Mouse (Mus musculus): Measurements from ENCODE around the gene Sirt4. TPM values are rescaled to one million over a fixed set of nuclear protein-coding genes. Genes with fewer than 3 reads are reported as not detected.
"Not testable (repeated sequence)": the region's sequence is repeated elsewhere in the genome, so short reads cannot be mapped to it uniquely, and the experiment has no call there.

Gene Sirt4
- polyA plus RNA-seq, 1 experiment from 2014 or later = 14.5 TPM

- H3K36me3 ChIP-seq (replicated peaks) = no peaks in the 10 kb centered on the region
- H3K4me1 ChIP-seq = peaks cover 10% of the 10 kb centered on the region
- DNase-seq (ENCODE audit: low spot score) = no peak
- H3K9me3 ChIP-seq = no peaks in the 10 kb centered on the region
- WGBS = 57% methylated on average over 9 of the region's 9 CpGs
- H3K4me3 ChIP-seq = no peak overlapping the region
- H3K27me3 ChIP-seq (replicated peaks; ENCODE audit: low read depth, poor library complexity, severe bottlenecking) = no peaks in the 10 kb centered on the region
- no peak overlapping the region for H3K27ac ChIP-seq (replicated peaks)
Observed at GRCm38 (mm10) chr5:115498307-115499240, 14.0 kb upstream of the Sirt4 start.

- Histone ChIP-seq H3K4me1 (peaks cover 18% of the 10 kb centered on the region), H3K9me3 (no peaks in the 10 kb centered on the region), H3K4me3 (no peak overlapping the region), H3K27ac (replicated peaks) (no peak overlapping the region), H3K27me3 (replicated peaks; ENCODE audit: low read depth, poor library complexity, severe bottlenecking) (no peaks in the 10 kb centered on the region), H3K36me3 (replicated peaks) (no peaks in the 10 kb centered on the region)
- DNase-seq (ENCODE audit: low spot score) = no peak
- 82% methylated on average over 7 of the region's 7 CpGs for WGBS
Observed at GRCm38 (mm10) chr5:115497033-115497432, 12.5 kb upstream of the Sirt4 start.

GRCm38 (mm10) chr5:115495618-115496017, 11.1 kb upstream of the Sirt4 start:
- H3K27ac ChIP-seq (replicated peaks); DNase-seq (ENCODE audit: low spot score): not testable (repeated sequence)
- WGBS = 87% methylated on average over 3 of the region's 3 CpGs

GRCm38 (mm10) chr5:115493441-115493840, 8.9 kb upstream of the Sirt4 start:
- H3K4me1 ChIP-seq = peaks cover 35% of the 10 kb centered on the region
- H3K27me3 ChIP-seq (replicated peaks; ENCODE audit: low read depth, poor library complexity, severe bottlenecking) = no peaks in the 10 kb centered on the region
- no peaks in the 10 kb centered on the region for H3K9me3 ChIP-seq
- H3K4me3 ChIP-seq = no peak overlapping the region
- H3K36me3 ChIP-seq (replicated peaks) = no peaks in the 10 kb centered on the region
- no peak for DNase-seq (ENCODE audit: low spot score)
- 0 out of 2 replicates have a peak overlapping the region, but pooled peaks have one; percentile 51 for H3K27ac ChIP-seq (replicated peaks)
- WGBS = 51% methylated on average over 5 of the region's 5 CpGs

More at GRCm38 (mm10) chr5:115495618-115496017, 11.1 kb upstream of the Sirt4 start:
- H3K4me3 ChIP-seq; H3K27me3 ChIP-seq (replicated peaks; ENCODE audit: low read depth, poor library complexity, severe bottlenecking); H3K9me3 ChIP-seq; H3K36me3 ChIP-seq (replicated peaks): not testable (repeated sequence)
- peaks cover 28% of the 10 kb centered on the region for H3K4me1 ChIP-seq

GRCm38 (mm10) chr5:115492711-115493335, 8.3 kb upstream of the Sirt4 start:
- no peaks in the 10 kb centered on the region for H3K27me3 ChIP-seq (replicated peaks; ENCODE audit: low read depth, poor library complexity, severe bottlenecking)
- no peak overlapping the region for H3K4me3 ChIP-seq
- H3K4me1 ChIP-seq = peaks cover 35% of the 10 kb centered on the region
- no peak for DNase-seq (ENCODE audit: low spot score)
- no peak overlapping the region for H3K27ac ChIP-seq (replicated peaks)
- H3K36me3 ChIP-seq (replicated peaks) = no peaks in the 10 kb centered on the region
- no peaks in the 10 kb centered on the region for H3K9me3 ChIP-seq
- 68% methylated on average over 6 of the region's 6 CpGs for WGBS

GRCm38 (mm10) chr5:115491771-115492322, 7.3 kb upstream of the Sirt4 start:
- WGBS = 6% methylated on average over 28 of the region's 28 CpGs
- peak overlapping the region; percentile 49 for H3K4me3 ChIP-seq
- H3K27ac ChIP-seq (replicated peaks) = peak overlapping the region; percentile 54
- peaks cover 35% of the 10 kb centered on the region for H3K4me1 ChIP-seq
- peak; percentile 65 for DNase-seq (ENCODE audit: low spot score)
- H3K9me3 ChIP-seq = no peaks in the 10 kb centered on the region
- H3K27me3 ChIP-seq (replicated peaks; ENCODE audit: low read depth, poor library complexity, severe bottlenecking) = no peaks in the 10 kb centered on the region
- H3K36me3 ChIP-seq (replicated peaks) = no peaks in the 10 kb centered on the region

GRCm38 (mm10) chr5:115491076-115491475, 6.6 kb upstream of the Sirt4 start:
- no peak for DNase-seq (ENCODE audit: low spot score)
- Histone ChIP-seq H3K4me1 (peaks cover 35% of the 10 kb centered on the region), H3K27me3 (replicated peaks; ENCODE audit: low read depth, poor library complexity, severe bottlenecking) (no peaks in the 10 kb centered on the region), H3K4me3 (no peak overlapping the region), H3K9me3 (no peaks in the 10 kb centered on the region), H3K36me3 (replicated peaks) (no peaks in the 10 kb centered on the region), H3K27ac (replicated peaks) (no peak overlapping the region)
- WGBS = 34% methylated on average over 5 of the region's 5 CpGs

- peak; percentile 39 for DNase-seq (ENCODE audit: low spot score)
- Histone ChIP-seq H3K4me1 (peaks cover 35% of the 10 kb centered on the region), H3K36me3 (replicated peaks) (no peaks in the 10 kb centered on the region), H3K4me3 (0 out of 2 replicates have a peak overlapping the region, but pooled peaks have one; percentile 13), H3K9me3 (no peaks in the 10 kb centered on the region), H3K27me3 (replicated peaks; ENCODE audit: low read depth, poor library complexity, severe bottlenecking) (no peaks in the 10 kb centered on the region), H3K27ac (replicated peaks) (no peak overlapping the region)
- WGBS = 12% methylated on average over 8 of the region's 8 CpGs
Observed at GRCm38 (mm10) chr5:115490638-115491000, 6.1 kb upstream of the Sirt4 start.

- peak overlapping the region; percentile 100 for H3K27ac ChIP-seq (replicated peaks)
- H3K4me1 ChIP-seq = peaks cover 35% of the 10 kb centered on the region
- DNase-seq (ENCODE audit: low spot score) = peak; percentile 89
- peak overlapping the region; percentile 53 for H3K4me3 ChIP-seq
- under 1% methylated on average over 50 of the region's 50 CpGs for whole genome bisulfite sequencing
- no peaks in the 10 kb centered on the region for H3K9me3 ChIP-seq
- H3K36me3 ChIP-seq (replicated peaks) = no peaks in the 10 kb centered on the region
- H3K27me3 ChIP-seq (replicated peaks; ENCODE audit: low read depth, poor library complexity, severe bottlenecking) = no peaks in the 10 kb centered on the region
Observed at GRCm38 (mm10) chr5:115489699-115490637, 5.4 kb upstream of the Sirt4 start.

GRCm38 (mm10) chr5:115488841-115489698, 4.5 kb upstream of the Sirt4 start:
- WGBS = under 1% methylated on average over 39 of the region's 39 CpGs
- Histone ChIP-seq H3K4me3 (peak overlapping the region; percentile 53), H3K27ac (replicated peaks) (peak overlapping the region; percentile 100), H3K4me1 (peaks cover 41% of the 10 kb centered on the region), H3K27me3 (replicated peaks; ENCODE audit: low read depth, poor library complexity, severe bottlenecking) (no peaks in the 10 kb centered on the region), H3K9me3 (no peaks in the 10 kb centered on the region), H3K36me3 (replicated peaks) (no peaks in the 10 kb centered on the region)
- peak; percentile 77 for DNase-seq (ENCODE audit: low spot score)

GRCm38 (mm10) chr5:115487942-115488580, 3.5 kb upstream of the Sirt4 start:
- no peak overlapping the region for H3K27ac ChIP-seq (replicated peaks)
- H3K27me3 ChIP-seq (replicated peaks; ENCODE audit: low read depth, poor library complexity, severe bottlenecking) = peaks cover 8% of the 10 kb centered on the region
- no peaks in the 10 kb centered on the region for H3K9me3 ChIP-seq
- H3K4me1 ChIP-seq = peaks cover 36% of the 10 kb centered on the region
- no peaks in the 10 kb centered on the region for H3K36me3 ChIP-seq (replicated peaks)
- WGBS = 78% methylated on average over 9 of the region's 9 CpGs
- DNase-seq (ENCODE audit: low spot score) = no peak
- peak overlapping the region; percentile 53; the same call in 1 of the 2 replicates for H3K4me3 ChIP-seq
